Mouse (Mus musculus): Measurements from ENCODE around the gene Kcnip3.
A peak's percentile ranks its signal among the peaks of the same experiment; 100 is the strongest.

Gene Kcnip3

GRCm38 (mm10) chr2:127471281-127471680 lies 50.6 kb downstream of the Kcnip3 start:
- DNase-seq (ENCODE audit: low read depth, low spot score), result no peak

GRCm38 (mm10) chr2:127470661-127471060 lies 51.2 kb downstream of the Kcnip3 start:
- DNase-seq (ENCODE audit: low read depth, low spot score), result no peak

GRCm38 (mm10) chr2:127470183-127470582 lies 51.7 kb downstream of the Kcnip3 start:
- DNase-seq (ENCODE audit: low read depth, low spot score), result no peak

DNA sequence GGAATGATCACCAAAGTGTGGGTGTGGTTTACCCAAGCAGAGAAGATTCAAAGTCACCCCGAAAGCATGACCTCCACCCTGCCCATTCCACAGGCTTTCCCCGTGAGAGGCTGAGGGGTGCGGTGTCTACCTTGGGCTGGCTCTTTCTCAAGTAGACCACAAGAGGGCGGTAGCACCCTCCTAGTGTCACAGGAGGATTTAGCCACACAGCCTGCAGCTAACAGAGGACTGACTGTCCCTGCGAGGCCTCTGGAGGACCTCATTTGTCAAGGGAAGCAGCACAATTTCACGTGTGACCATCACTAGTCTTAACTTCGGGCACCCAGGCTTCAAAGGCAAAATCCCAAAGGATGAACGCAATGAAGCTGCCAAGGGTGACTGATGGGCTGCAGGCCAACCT lies 59.6 kb downstream of the Kcnip3 start:
- peak; percentile 77 for DNase-seq (ENCODE audit: low read depth, low spot score)

GRCm38 (mm10) chr2:127461351-127461750 lies 60.5 kb downstream of the Kcnip3 start:
- no peak for DNase-seq (ENCODE audit: low read depth, low spot score)

DNA sequence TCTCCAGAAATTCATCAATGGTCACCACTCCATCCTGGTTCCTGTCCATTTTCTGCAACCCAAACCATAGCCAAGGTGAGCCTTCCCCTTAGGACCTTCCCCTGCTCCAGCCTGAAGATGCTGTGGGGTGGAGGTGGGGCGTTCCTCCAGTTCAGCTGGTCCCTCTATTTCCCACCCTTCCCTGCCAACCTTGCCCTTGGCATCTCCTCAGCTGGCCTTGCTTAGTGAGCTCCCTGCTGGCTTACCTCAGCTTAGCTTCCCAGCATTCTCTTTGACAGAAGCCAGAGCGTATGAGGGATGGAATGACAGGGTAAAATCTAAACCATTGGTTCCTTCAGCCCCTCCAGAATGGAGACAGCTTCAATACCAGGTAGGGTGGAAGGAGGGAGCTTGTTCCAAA lies 62.6 kb downstream of the Kcnip3 start:
- no peak for DNase-seq (ENCODE audit: low read depth, low spot score)

- peak; percentile 80 for DNase-seq (ENCODE audit: low read depth, low spot score)
Measured at GRCm38 (mm10) chr2:127453764-127454163, 68.1 kb downstream of the Kcnip3 start.

DNA sequence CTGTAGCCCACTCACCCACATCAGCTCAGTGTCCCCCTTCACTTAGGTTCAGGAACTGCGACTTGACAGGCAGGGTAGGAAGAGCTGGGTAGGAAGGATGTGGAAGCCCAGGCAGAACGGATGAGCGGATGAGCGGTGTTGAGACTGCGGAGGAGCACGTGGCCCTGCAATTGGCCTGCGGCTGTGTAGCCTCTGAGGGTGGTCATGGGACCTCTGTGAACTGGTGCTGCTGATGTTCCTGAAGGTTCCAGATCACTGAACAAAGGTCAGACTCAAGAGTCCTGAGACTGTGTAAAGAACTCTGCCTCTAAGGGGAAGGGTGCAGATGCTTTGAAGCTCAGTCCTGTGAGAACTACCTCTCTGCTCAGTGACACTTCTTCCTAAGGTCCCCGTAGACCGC lies 68.8 kb downstream of the Kcnip3 start:
- no peak for DNase-seq (ENCODE audit: low read depth, low spot score)

GRCm38 (mm10) chr2:127451748-127452147 lies 70.1 kb downstream of the Kcnip3 start:
- no peak for DNase-seq (ENCODE audit: low read depth, low spot score)

DNA sequence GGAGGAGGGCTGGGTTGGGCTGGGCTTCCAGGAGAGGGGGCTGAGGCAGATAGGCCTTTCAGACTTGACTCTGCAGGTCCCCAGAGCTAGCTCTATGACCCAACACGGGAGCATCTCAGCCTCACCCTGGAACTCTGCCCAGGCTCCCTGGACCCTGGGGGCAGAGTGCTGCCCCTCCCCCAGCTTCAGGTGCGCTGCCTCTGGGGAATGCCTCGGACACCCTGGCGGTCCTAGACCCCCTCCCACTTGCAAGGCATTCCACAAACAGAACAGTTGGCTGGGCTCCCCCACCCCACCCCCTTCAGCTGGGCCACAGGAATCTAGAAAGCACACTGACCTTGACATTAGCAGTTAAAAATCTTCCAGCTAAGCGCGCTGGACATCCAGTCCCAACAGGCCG lies 72.2 kb downstream of the Kcnip3 start:
- no peak for DNase-seq (ENCODE audit: low read depth, low spot score)

DNA sequence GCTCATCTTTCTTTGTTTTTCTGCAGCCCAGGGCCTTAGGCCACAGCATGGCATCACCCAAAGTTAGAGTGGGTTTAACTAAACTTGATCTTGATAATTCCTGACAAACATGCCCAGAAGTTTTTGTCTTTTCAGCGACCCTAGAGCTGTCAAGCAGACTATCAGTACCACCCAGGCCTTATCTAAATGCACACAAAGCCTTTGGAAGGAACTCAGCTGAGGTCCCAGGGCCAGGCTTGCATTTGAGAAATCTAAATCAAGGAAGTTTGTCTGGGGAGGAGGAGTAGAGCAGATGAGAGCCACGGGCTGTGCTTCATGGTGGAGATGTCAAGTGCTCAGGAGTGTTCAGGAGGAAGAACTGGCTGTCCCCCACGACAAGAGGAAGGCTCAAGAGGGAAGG lies 75.0 kb downstream of the Kcnip3 start:
- DNase-seq (ENCODE audit: low read depth, low spot score), result no peak

DNA sequence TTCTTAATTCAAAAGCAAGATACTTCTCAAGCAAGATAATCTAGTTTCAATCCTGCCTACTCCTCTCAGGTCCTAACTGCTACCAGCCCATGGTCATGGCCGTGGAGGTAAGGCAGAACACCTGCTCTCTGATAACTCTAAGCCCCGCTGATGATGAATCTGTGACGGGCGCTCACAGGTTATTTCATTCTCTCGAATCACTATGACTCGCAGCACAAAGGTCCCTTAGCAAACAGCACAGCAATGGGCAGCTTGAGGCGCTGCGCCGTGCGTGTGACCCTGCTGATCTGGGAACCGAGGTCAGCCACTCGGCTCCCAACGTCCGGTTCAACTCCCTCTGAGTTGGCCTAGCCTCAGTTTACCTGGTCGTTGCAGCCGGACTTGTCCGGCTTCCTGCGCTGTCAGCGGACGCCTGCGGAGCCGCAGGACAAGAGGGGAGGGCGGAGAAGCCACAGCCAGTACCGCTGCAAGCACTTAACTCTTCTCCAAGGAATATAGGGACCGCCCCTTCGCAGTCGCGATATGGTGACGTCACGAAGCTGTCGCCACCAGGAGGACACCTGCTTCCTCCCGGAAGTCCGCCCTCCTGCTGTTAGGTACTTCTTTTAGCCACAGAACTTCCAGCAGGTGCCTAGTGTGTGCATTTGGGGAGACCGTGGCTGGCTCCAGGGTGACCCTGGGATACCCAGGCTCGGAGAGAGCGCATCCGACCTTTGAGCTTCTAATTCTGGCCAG lies 77.7 kb downstream of the Kcnip3 start, which contains the start of gene Fahd2a:
Gene Fahd2a (minus strand): TSS at position 511 of the 735 bp plus-strand sequence.
- DNase-seq (ENCODE audit: low read depth, low spot score), result peak; percentile 94

- no peak for DNase-seq (ENCODE audit: low read depth, low spot score)
Measured at GRCm38 (mm10) chr2:127437697-127438096, 84.2 kb downstream of the Kcnip3 start.

- DNase-seq (ENCODE audit: low read depth, low spot score), result no peak
Measured at GRCm38 (mm10) chr2:127435554-127435953, 86.3 kb downstream of the Kcnip3 start.

DNA sequence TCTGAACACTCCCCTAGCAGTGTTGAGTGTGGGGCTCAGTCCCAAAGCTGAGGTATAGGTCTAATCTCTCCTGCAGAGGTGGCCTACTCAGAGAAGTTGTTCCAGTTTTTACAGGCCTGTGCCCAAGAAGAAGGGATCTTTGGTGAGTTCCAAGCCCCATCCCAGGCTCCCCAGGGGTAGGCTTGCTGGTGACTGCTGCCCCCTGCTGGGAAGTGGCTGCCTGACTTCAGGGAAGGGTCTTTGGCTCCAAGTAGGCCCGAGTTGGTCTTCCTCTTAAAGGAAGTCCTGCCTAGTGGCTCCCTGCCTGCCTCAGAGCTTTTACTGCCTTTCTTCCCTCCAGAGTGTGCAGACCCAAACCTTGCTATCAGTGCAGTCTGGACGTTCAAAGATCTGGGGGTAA lies 86.8 kb downstream of the Kcnip3 start:
- DNase-seq (ENCODE audit: low read depth, low spot score), result peak; percentile 45

DNA sequence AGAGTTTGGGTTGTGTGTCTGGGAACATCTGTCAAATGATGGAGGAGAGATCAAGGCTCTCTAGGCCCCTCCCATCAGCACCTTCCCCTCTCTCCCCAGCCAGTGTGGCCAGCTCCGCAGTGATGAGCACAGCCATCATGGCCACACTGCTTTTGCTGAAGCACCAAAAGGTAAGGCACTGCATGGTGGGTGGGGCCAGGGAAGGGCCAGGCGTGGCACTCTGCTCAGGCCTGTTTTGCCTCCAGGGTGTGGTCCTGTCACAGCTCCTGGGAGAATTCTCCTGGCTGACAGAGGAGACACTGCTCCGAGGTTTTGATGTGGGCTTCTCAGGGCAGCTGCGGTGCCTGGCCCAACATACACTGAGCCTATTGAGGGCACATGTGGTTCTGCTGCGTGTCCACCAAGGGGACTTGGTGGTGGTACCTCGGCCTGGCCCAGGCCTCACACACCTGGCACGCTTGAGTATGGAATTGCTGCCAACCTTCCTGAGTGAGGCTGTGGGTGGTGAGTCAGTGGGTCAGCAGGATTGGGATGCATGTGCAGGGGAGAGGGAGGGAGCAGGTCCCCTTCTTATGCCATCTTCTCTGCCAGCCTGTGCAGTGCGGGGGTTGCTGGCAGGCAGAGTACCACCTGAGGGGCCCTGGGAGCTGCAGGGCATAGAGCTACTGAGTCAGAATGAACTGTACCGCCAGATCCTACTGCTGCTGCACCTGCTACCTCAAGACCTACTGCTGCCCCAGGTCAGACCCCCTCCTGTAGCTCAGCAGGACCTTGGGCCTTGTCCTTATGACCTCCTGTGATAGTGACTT lies 88.2 kb downstream of the Kcnip3 start:
- no peak for DNase-seq (ENCODE audit: low read depth, low spot score)

GRCm38 (mm10) chr2:127430238-127430637 lies 91.7 kb downstream of the Kcnip3 start:
- peak; percentile 54 for DNase-seq (ENCODE audit: low read depth, low spot score)

- DNase-seq (ENCODE audit: low read depth, low spot score), result no peak
Measured at GRCm38 (mm10) chr2:127424977-127425376, 96.9 kb downstream of the Kcnip3 start, which contains the start of gene Gpat2. TSS of gene Gpat2 (plus strand) at chr2:127425199.

DNA sequence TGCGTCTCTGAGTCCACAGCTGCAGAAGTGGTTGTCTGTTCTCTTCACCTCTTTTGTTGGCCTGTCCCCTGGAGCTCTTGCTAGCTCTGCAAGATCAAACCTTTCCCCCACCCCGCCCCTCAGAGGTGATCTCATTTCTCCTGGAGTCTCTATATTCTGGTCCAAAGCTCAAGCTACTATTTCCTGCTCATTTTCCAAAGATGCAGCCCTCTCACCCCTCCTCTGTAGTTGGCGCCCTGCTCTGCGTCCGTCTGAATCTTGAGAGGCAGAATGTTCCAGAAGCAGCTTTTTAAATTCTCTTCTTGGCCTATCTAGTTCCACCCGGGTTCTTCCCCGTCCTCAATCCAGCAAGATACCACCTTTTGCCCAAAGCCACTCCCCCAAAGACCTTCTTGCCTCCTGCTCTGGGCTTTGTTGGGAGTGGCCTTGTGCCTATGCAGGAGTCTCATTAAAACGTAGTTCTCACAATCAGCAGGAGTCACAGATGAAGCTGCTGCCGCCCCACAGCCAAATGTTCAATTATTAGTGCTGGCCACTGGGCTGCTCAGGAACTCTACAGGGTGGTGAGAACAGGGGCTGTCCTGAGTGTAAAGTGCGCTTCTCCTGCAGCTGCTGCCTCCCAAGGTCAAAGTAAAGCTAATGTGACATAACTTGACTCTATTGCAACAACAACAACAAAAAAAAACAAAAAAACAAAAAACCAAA lies 103.5 kb downstream of the Kcnip3 start:
- no peak for DNase-seq (ENCODE audit: low read depth, low spot score)

- DNase-seq (ENCODE audit: low read depth, low spot score), result no peak
Measured at GRCm38 (mm10) chr2:127416706-127417105, 105.2 kb downstream of the Kcnip3 start.

DNA sequence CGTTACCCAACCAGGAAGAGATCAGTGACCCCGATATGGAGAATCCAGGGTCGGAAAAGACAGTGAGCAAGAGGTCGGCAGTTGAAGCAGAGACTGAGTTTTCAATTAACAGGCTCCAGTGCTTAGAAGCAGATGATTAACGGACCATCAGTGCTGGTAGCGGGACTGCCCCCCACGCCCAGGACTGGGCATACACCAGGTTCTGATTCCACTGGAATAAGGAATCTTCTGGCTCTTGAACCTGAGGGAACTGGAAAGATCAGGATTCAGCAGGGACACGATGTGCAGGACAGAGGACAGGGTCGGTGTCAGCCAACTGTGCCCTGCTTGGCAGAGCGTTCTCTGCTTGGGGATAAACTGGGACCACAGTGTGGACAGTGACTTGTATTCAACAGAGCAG lies 106.1 kb downstream of the Kcnip3 start:
- DNase-seq (ENCODE audit: low read depth, low spot score), result no peak

- no peak for DNase-seq (ENCODE audit: low read depth, low spot score)
Measured at GRCm38 (mm10) chr2:127411126-127411525, 110.8 kb downstream of the Kcnip3 start.

All from mesoderm, embryonic 11.5 days (tissue).